Mouse (Mus musculus): ENCODE data around the gene Tex2. TPM values are rescaled to one million over a fixed set of nuclear protein-coding genes. Genes with fewer than 3 reads are reported as not detected.
A peak's percentile ranks its signal among the peaks of the same experiment; 100 is the strongest.

Gene Tex2
- polyA plus RNA-seq, 1 experiment from 2014 or later, result 11.1 TPM

GRCm38 (mm10) chr11:106482867-106483266 is 130.4 kb downstream of the Tex2 start:
- 85% methylated on average over 8 of the region's 8 CpGs for WGBS
- Histone ChIP-seq H3K4me2 (replicated peaks) (no peak overlapping the region), H3K4me3 (replicated peaks) (no peak overlapping the region), H3K9me3 (no peaks in the 10 kb centered on the region), H3K4me1 (replicated peaks) (peaks cover under 1% of the 10 kb centered on the region; the same call in 1 of the 2 replicates), H3K27ac (no peak overlapping the region), H3K36me3 (no peaks in the 10 kb centered on the region), H3K9ac (no peak overlapping the region), H3K27me3 (replicated peaks) (no peaks in the 10 kb centered on the region)
- no peak for ATAC-seq

DNA sequence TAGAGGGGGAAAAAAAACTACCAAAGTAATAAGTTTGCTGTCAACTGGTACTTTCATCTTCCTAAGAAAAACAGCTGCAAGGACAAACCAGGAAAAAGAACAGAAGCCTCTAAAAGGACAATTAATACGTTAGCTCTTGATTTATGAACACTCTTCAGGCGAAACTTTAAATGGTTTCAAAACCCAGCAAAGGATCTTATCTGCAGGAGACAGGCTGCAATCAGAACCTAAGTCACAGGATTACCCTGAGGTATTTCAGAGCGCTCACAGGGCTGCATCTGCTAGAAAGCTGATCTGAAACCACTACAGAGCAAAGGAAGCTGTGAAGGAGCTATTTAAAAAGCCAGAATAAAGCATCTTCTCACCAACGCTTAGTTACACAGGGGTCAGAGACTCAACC is 131.6 kb downstream of the Tex2 start:
- H3K9me3 ChIP-seq, result no peaks in the 10 kb centered on the region
- no peaks in the 10 kb centered on the region for H3K27me3 ChIP-seq (replicated peaks)
- H3K9ac ChIP-seq, result no peak overlapping the region
- ATAC-seq, result no peak
- H3K4me2 ChIP-seq (replicated peaks), result no peak overlapping the region
- 24% methylated on average over 4 of the region's 4 CpGs for WGBS
- H3K4me1 ChIP-seq (replicated peaks), result no peaks in the 10 kb centered on the region
- no peaks in the 10 kb centered on the region for H3K36me3 ChIP-seq
- H3K4me3 ChIP-seq (replicated peaks), result no peak overlapping the region
- H3K27ac ChIP-seq, result no peak overlapping the region

- 63% methylated on average over 3 of the region's 3 CpGs for WGBS
Measured at GRCm38 (mm10) chr11:106480530-106480885, 132.7 kb downstream of the Tex2 start.

GRCm38 (mm10) chr11:106479619-106480529 is 133.3 kb downstream of the Tex2 start:
- 74% methylated on average over 9 of the region's 9 CpGs for WGBS
- ATAC-seq, result no peak
- H3K27me3 ChIP-seq (replicated peaks), result no peaks in the 10 kb centered on the region

More at GRCm38 (mm10) chr11:106480530-106480885, 132.7 kb downstream of the Tex2 start:
- H3K27me3 ChIP-seq (replicated peaks), result no peaks in the 10 kb centered on the region
- H3K4me2 ChIP-seq (replicated peaks), result no peak overlapping the region
- ATAC-seq, result no peak
- no peaks in the 10 kb centered on the region for H3K36me3 ChIP-seq
- H3K4me1 ChIP-seq (replicated peaks), result no peaks in the 10 kb centered on the region
- no peaks in the 10 kb centered on the region for H3K9me3 ChIP-seq
- H3K4me3 ChIP-seq (replicated peaks), result no peak overlapping the region
- no peak overlapping the region for H3K27ac ChIP-seq
- no peak overlapping the region for H3K9ac ChIP-seq

GRCm38 (mm10) chr11:106478745-106479144 is 134.5 kb downstream of the Tex2 start:
- no peak overlapping the region for H3K9ac ChIP-seq
- H3K9me3 ChIP-seq, result no peaks in the 10 kb centered on the region
- 46% methylated on average over 1 of the region's 1 CpGs for WGBS
- no peaks in the 10 kb centered on the region for H3K36me3 ChIP-seq
- no peak for ATAC-seq
- H3K27ac ChIP-seq, result no peak overlapping the region
- no peak overlapping the region for H3K4me3 ChIP-seq (replicated peaks)
- no peak overlapping the region for H3K4me2 ChIP-seq (replicated peaks)
- no peaks in the 10 kb centered on the region for H3K27me3 ChIP-seq (replicated peaks)
- no peaks in the 10 kb centered on the region for H3K4me1 ChIP-seq (replicated peaks)

More at GRCm38 (mm10) chr11:106479619-106480529, 133.3 kb downstream of the Tex2 start:
- Histone ChIP-seq H3K4me3 (replicated peaks) (no peak overlapping the region), H3K4me2 (replicated peaks) (no peak overlapping the region), H3K36me3 (no peaks in the 10 kb centered on the region), H3K9ac (no peak overlapping the region), H3K27ac (no peak overlapping the region), H3K9me3 (no peaks in the 10 kb centered on the region), H3K4me1 (replicated peaks) (no peaks in the 10 kb centered on the region)

GRCm38 (mm10) chr11:106477505-106478160 is 135.6 kb downstream of the Tex2 start:
- Histone ChIP-seq H3K4me1 (replicated peaks) (no peaks in the 10 kb centered on the region), H3K27me3 (replicated peaks) (no peaks in the 10 kb centered on the region), H3K27ac (no peak overlapping the region), H3K4me3 (replicated peaks) (no peak overlapping the region), H3K9ac (no peak overlapping the region), H3K9me3 (no peaks in the 10 kb centered on the region), H3K4me2 (replicated peaks) (no peak overlapping the region), H3K36me3 (no peaks in the 10 kb centered on the region)
- no peak for ATAC-seq
- 96% methylated on average over 4 of the region's 4 CpGs for WGBS

- H3K9ac ChIP-seq, result no peak overlapping the region
- H3K36me3 ChIP-seq, result no peaks in the 10 kb centered on the region
- H3K4me2 ChIP-seq (replicated peaks), result no peak overlapping the region
- no peak overlapping the region for H3K4me3 ChIP-seq (replicated peaks)
- no peaks in the 10 kb centered on the region for H3K9me3 ChIP-seq
- no peak overlapping the region for H3K27ac ChIP-seq
- no peaks in the 10 kb centered on the region; the same call in 1 of the 2 replicates for H3K4me1 ChIP-seq (replicated peaks)
- no peaks in the 10 kb centered on the region for H3K27me3 ChIP-seq (replicated peaks)
- 85% methylated on average over 1 of the region's 1 CpGs for WGBS
- no peak for ATAC-seq
Measured at GRCm38 (mm10) chr11:106475309-106475708, 137.9 kb downstream of the Tex2 start.

- ATAC-seq, result no peak
- WGBS, result 97% methylated on average over 1 of the region's 1 CpGs
- Histone ChIP-seq H3K27me3 (replicated peaks) (no peaks in the 10 kb centered on the region), H3K9ac (no peak overlapping the region), H3K4me3 (replicated peaks) (no peak overlapping the region), H3K27ac (no peak overlapping the region), H3K36me3 (no peaks in the 10 kb centered on the region), H3K4me1 (replicated peaks) (peaks cover 3% of the 10 kb centered on the region; the same call in 1 of the 2 replicates), H3K4me2 (replicated peaks) (no peak overlapping the region), H3K9me3 (no peaks in the 10 kb centered on the region)
Measured at GRCm38 (mm10) chr11:106471629-106472028, 141.6 kb downstream of the Tex2 start.

DNA sequence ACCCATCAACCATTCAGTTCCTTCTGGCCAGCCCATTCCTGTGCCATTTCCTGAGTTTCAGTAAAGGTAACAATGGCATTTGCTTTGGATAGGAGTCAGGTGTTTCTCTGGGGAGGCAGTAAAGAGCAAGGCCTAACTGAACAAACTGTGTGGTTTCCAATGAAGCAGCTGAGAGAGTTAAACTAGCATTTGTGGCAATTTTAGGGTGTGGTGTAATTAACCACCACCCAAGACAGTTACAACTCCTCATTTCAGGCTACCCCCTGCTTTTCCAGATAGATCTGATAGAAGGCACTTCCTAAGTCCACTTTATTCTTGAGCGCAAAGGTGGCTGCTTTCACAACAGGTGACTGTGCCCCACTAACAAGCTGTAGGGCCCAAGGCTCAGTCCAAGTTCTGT is 144.7 kb downstream of the Tex2 start:
- no peaks in the 10 kb centered on the region for H3K27me3 ChIP-seq (replicated peaks)
- no peak overlapping the region for H3K4me2 ChIP-seq (replicated peaks)
- no peaks in the 10 kb centered on the region for H3K36me3 ChIP-seq
- H3K4me3 ChIP-seq (replicated peaks), result no peak overlapping the region
- peaks cover 3% of the 10 kb centered on the region; the same call in 1 of the 2 replicates for H3K4me1 ChIP-seq (replicated peaks)
- H3K9ac ChIP-seq, result no peak overlapping the region
- 84% methylated on average over 1 of the region's 1 CpGs for WGBS
- H3K27ac ChIP-seq, result no peak overlapping the region
- ATAC-seq, result peak; percentile 34; the same call in 1 of the 2 replicates
- H3K9me3 ChIP-seq, result no peaks in the 10 kb centered on the region

- Histone ChIP-seq H3K4me3 (replicated peaks) (no peak overlapping the region), H3K27ac (no peak overlapping the region), H3K4me2 (replicated peaks) (no peak overlapping the region), H3K9me3 (no peaks in the 10 kb centered on the region), H3K36me3 (no peaks in the 10 kb centered on the region), H3K27me3 (replicated peaks) (no peaks in the 10 kb centered on the region), H3K4me1 (replicated peaks) (0 out of 2 replicates have a peak, but pooled peaks cover 3% of the 10 kb centered on the region), H3K9ac (no peak overlapping the region)
- no peak for ATAC-seq
- 82% methylated on average over 4 of the region's 4 CpGs for WGBS
Measured at GRCm38 (mm10) chr11:106465932-106466331, 147.3 kb downstream of the Tex2 start.

DNA sequence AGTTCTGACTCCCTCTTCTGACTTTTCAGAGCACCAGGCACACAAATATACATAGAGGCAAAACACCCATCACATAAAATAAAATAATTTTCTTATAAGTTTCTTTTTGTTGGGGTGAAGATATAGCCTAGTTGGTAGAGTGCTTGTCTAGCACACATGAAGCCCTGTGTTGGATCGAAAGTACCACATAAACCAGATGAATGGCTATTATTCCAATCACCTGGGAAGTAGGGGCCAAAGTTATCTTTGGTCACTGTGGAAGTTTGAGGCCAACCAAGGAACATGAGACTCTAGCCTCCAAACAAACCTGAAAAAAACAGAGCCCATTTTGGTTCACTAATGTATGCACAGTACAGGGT is 147.7 kb downstream of the Tex2 start:
- no peak for ATAC-seq
- Histone ChIP-seq H3K27me3 (replicated peaks) (no peaks in the 10 kb centered on the region), H3K9me3 (no peaks in the 10 kb centered on the region), H3K4me3 (replicated peaks) (no peak overlapping the region), H3K4me2 (replicated peaks) (no peak overlapping the region), H3K27ac (no peak overlapping the region), H3K36me3 (no peaks in the 10 kb centered on the region), H3K9ac (no peak overlapping the region), H3K4me1 (replicated peaks) (0 out of 2 replicates have a peak, but pooled peaks cover 3% of the 10 kb centered on the region)
- 98% methylated on average over 1 of the region's 1 CpGs for WGBS

- no peak overlapping the region for H3K4me3 ChIP-seq (replicated peaks)
- 64% methylated on average over 4 of the region's 4 CpGs for WGBS
- ATAC-seq, result no peak
- H3K4me2 ChIP-seq (replicated peaks), result no peak overlapping the region
- H3K27me3 ChIP-seq (replicated peaks), result no peaks in the 10 kb centered on the region
- no peak overlapping the region for H3K27ac ChIP-seq
- H3K4me1 ChIP-seq (replicated peaks), result 0 out of 2 replicates have a peak, but pooled peaks cover 3% of the 10 kb centered on the region
- no peak overlapping the region for H3K9ac ChIP-seq
- H3K36me3 ChIP-seq, result no peaks in the 10 kb centered on the region
- no peaks in the 10 kb centered on the region for H3K9me3 ChIP-seq
Measured at GRCm38 (mm10) chr11:106464681-106465544, 148.3 kb downstream of the Tex2 start.
